Mouse (Mus musculus): Measurements from ENCODE around the gene Zdhhc12. TPM values are rescaled to one million over a fixed set of nuclear protein-coding genes. Genes with fewer than 3 reads are reported as not detected.
"Not testable (repeated sequence)": the region's sequence is repeated elsewhere in the genome, so short reads cannot be mapped to it uniquely, and the experiment has no call there.

The Zdhhc12 gene
- total RNA-seq (2021): 1 to 10 TPM; 2.6 to 3.0 TPM
- long read RNA-seq, experiment 1, partial matches to known transcripts: 0 of 1 reads
- long read RNA-seq, experiment 1, other reads (novel, unspliced or antisense): 0 of 1 reads
- long read RNA-seq, experiment 2, partial matches to known transcripts: 0 of 5 reads
- long read RNA-seq, experiment 2, other reads (novel, unspliced or antisense): 0 of 5 reads

DNA sequence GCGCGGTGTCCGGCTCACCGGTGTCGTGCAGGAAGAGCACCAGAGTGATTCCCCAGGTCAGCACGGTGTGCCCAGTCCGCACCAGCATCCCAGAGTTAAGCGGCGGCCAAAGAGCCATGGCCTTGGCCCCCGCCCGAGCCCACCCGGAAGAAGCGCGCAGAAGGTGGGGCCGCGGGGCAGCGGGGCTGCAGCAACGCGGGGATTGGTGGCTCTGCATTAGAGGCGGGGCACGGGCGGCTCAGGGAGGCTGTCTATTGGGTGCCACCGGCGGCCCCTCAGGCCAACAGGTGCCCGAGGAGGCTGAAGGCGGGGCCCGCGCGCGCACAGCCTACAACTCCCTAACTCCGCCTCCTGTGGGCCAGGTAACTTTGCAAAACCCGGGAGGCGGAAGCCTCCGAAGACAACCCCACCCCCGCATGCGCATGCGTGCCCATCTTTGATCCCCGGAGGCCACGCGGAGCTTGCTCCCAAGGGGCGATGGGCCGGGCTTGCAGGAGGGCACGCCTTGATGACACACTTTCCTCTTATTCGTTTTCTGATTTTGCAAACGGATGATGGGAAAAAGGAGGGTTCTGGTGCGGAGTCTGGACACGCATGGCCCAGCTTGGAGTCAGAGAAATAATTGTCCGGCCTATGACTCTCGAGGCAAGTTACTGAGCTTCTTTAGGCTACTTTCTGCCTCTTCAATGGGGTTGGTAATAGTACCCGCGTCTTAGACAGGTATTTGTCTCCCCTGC is at the start of gene Zdhhc12:
TSS of gene Zdhhc12 (minus strand) at position 178 of the 737 bp plus-strand sequence.
- intact Hi-C loops (cut with DNase I): no loop called here
- peak; percentile 85 to 89 for DNase-seq

DNA sequence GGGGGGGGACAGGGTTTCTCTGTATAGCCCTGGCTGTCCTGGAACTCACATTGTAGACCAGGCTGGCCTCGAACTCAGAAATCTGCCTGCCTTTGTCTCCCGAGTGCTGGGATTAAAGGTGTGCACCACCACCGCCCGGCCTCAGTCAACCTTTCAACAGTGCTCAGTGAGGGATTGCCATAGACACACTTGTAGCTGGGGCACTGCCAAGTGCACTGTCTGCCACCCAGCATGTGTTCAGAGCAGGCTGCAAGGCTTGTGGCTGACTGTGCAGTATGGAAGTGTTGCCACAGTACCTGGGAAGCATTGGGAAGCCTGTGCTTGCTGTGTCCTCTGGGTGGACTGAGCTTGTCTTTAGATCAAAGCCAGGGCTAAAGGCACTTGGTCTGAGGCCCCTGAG is 46.6 kb upstream of the Zdhhc12 start:
- intact Hi-C loops (cut with DNase I); DNase-seq: not testable (repeated sequence)

DNA sequence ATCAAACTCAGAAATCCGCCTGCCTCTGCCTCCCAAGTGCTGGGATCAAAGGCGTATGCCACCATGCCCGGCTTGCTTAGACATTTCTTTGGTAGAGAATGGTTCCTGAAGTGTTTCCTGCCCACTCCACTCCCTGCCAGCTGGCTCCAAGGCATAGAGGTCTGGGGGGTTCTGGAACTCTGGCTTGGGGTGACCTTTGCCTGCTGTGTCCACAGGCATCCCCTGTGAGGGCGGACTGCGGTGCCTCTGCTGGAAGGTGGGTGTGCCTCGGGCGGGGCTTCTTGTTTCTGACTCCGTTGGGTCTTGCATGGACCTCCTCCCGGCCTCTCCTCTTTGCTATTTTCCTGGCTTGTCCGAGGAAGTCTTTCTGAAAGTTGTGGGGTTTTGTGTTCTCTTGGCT is 43.0 kb upstream of the Zdhhc12 start:
- intact Hi-C loops (cut with DNase I): no loop called here
- DNase-seq: no peak

- intact Hi-C loops (cut with DNase I): no loop called here
- DNase-seq: no peak
Observed at GRCm38 (mm10) chr2:30134928-30135620, 41.6 kb upstream of the Zdhhc12 start.

DNA sequence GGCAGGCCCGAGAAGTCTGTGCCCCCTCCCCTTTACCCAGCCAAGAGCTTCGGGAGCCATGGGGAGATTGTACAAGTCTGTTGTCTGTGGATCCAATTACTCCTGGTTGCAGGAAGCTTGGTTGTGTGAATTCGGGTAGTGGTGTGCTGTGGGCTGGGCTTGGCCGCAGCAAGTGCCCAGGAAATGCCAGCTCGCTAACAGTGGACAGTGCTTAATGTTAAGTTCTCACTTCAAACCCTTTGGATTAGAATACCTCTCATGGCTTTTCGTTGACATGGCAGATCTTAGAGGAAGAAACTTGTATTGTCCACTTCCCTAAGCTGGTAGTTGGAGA is 40.9 kb upstream of the Zdhhc12 start:
- intact Hi-C loops (cut with DNase I): no loop called here
- no peak for DNase-seq

DNA sequence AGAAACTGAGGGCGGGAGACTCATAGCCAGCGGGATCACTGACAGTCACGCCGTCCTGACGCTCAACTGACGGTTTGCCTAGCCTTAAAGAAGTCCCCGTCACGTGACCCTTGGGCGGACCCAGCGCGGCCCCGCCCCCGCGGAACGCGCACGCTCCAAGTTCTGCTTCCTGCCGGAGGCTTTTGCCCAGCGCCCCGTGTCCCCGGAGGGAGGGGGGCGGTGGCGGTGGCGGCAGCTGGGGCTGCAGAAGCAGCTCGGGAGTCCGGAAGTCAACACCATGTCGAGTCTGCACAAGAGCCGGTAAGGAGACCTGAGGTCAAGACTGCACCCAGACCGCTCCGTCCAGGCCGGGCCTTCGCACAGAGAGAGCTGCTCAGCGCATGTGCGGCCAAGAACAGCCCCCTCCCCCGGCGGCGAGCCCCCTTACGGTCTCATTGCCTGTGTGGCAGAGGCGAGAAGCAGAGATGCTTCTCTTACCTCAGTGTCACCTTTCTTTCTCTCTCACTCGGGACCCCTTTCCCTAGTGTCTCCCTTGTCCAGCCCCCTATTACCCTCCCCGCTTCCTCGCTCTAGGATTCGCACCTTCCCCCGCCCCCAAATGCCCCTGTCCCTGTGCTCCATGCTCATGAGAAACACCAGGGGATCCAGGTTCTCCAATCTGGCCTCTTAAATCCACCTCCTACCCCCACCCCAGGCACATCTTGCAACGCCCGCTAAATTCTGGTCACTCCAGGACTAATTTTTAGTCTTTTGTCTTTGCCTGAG is 40.3 kb upstream of the Zdhhc12 start, which contains the start of gene Tbc1d13:
TSS of gene Tbc1d13 (plus strand) at position 134 of the 765 bp plus-strand sequence.
- intact Hi-C loops (cut with DNase I): no loop called here
- peak; percentile 98 to 99 for DNase-seq

GRCm38 (mm10) chr2:30132801-30133612 is 39.6 kb upstream of the Zdhhc12 start:
- no peak for DNase-seq
- intact Hi-C loops (cut with DNase I): no loop called here

DNA sequence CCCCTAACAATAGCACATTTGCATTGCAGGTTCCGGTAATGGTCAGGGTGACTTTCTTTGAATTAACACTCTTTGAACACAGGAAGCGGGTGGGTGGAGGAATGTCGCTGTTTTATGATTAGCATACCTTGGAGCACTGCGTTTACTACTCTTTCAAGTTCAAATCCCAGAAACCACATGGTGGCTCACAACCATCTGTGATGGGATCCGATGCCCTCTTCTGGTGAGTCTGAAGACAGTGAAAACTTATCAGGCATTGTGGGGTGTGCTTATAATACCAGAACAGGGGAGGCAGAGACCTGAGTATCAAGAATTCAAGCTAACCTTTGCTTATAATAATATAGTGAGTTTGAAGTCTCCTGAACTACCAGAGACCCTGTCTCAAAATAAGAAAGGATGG is 37.8 kb upstream of the Zdhhc12 start:
- DNase-seq; intact Hi-C loops (cut with DNase I): not testable (repeated sequence)

DNA sequence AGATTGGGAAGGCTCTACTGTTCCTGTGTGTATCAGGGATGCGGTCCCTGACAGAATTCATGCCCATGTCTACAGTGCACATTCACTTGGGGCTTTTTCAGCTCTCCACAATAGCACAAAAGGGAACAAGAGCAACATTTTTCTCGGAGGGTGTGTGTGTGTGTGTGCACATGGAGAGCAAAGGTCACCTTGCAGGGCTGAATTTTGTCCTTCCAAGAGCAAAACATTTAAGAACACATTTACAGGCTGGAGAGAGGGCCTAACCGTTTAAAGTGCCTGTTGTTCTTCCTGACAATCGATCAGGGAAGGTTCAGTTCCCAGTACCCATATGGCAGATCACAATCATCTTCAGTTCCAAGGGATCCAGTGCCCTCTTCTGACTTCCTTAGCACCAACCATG is 36.7 kb upstream of the Zdhhc12 start:
- intact Hi-C loops (cut with DNase I): no loop called here
- DNase-seq: no peak

GRCm38 (mm10) chr2:30128789-30129188 is 35.3 kb upstream of the Zdhhc12 start:
- DNase-seq: no peak
- intact Hi-C loops (cut with DNase I): loop anchor here (2.0 kb wide), 1 partner anchor 30 kb away; no protein-coding TSS in a partner anchor

DNA sequence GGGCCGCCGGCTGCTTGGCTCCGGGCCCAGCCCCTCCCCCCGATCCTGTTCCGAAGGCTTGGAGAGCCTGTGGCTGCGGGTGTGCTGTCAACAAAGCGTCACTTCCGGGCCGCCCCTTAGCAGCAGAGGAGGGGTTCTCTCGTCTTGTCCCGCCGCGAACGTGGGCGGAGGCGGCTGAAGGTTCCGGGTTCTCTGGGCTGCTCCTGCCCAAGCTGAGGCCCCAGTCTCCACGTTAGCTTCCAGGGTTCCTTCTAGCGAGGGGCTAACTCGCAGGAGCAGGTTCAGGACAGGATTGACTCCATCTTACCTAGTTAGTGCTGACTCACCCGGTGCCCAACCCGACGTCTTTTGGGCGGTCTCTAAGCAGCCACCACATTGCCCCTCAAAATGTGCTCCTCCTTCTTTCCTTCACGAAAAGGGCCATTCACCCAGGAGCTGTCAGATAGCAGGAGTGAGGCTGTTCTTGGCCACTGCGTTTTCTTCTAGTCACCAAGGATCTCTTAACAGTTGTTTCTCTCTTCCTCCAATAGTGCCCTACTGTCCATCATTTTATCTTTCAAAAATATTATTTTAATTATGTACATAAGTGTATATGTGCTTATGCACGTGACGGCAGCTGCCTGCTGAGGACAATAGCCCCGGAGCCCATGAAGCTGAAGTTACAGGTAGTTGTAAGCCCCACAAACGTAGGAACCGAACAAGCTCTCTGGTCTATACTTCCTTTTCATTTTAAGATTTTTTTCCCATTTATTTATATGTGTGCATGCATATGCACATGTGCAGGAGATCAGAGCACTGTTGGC is 31.2 kb upstream of the Zdhhc12 start, which contains the start of gene Zer1:
TSS of gene Zer1 (minus strand) at position 114 of the 803 bp plus-strand sequence.
- DNase-seq: peak; percentile 92 to 98
- intact Hi-C loops (cut with DNase I): no loop called here

GRCm38 (mm10) chr2:30123729-30124471 is 30.5 kb upstream of the Zdhhc12 start:
- intact Hi-C loops (cut with DNase I): no loop called here
- DNase-seq: no peak

GRCm38 (mm10) chr2:30122766-30123165 is 29.3 kb upstream of the Zdhhc12 start:
- intact Hi-C loops (cut with DNase I): no loop called here
- DNase-seq: no peak

DNA sequence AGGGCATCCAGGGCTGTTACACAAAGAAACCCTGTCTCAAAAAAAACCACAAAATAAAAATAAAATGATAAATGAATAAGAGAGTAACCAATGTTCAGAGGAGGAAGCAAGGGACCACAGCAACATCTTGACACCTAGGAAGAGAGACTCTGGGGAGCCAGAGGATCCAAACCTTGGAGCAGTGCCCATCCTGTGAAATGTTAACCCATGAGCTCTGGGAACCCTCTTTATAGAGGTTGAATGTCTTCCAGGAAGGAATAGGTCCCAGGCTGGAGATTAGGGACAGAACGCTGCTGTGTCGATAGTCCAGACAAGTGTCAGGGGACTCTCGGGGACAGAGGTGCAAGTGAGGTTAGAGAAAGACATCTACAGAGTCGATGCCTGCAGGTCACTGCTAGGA is 26.8 kb upstream of the Zdhhc12 start:
- intact Hi-C loops (cut with DNase I): no loop called here
- no peak for DNase-seq

DNA sequence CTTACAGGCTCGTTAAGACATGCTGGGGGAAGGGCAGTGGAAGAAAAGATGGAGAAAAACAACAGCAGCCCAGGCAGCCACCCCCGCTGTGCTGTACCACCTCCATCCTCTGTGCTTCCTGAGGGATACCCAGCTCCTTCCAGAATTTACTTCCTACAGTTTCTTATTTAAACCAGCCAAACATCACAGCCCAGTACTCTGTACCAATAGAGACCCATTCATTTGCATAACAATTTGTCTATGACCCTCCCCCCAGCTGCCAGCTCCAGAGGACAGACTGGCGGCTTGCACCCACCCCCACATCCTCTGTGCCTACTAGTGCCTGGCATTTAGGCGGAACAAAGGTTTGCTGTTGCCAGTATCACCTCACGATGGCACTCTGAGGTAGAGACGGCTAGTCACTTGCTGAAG is 26.2 kb upstream of the Zdhhc12 start:
- DNase-seq: no peak
- intact Hi-C loops (cut with DNase I): no loop called here

- DNase-seq: no peak
- intact Hi-C loops (cut with DNase I): no loop called here
Observed at GRCm38 (mm10) chr2:30112564-30112963, 19.1 kb upstream of the Zdhhc12 start.

DNA sequence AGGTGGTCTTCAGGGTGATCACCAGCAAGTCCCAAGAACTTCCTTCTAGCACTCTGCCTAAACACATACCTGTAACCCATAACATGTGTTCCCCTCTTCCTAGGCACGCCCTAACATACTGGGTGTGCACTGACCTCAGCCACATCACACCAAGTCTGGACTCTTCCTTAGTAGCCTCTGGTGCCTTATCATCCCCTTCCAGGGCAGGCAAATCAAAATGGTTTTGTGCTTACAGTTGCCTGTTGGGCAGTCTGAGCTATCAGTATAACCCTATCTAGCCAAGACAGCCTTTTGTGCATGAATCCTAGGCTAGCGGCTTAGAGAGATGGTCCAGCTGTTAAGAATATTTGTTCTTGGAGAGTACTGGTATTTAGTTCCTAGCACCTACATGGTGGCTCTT is 18.1 kb upstream of the Zdhhc12 start:
- intact Hi-C loops (cut with DNase I): no loop called here
- DNase-seq: no peak

DNA sequence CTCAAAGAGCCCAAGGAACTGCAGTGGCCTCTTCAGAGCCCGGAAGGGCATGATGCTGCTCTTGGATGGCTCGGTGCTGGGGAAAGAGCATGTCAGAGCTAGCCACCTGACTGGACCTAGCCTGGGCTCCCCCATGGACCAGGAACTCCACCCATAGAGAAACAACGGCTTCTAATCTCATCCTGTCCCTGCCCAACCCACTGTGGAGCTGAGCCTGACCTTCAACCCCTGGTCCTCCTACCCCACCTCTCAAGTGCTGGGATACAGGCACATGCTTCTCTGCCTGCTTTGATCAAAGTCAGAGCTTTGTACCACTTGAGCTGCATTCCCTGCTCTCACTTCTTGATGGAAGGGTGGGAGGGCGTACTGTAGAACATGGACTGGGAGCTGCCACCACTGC is 14.8 kb upstream of the Zdhhc12 start:
- intact Hi-C loops (cut with DNase I): loop anchor here (10.0 kb wide), 1 partner anchor 167 kb away; no protein-coding TSS in a partner anchor
- DNase-seq: no peak

All from gastrocnemius, postnatal 36 days (tissue).